Mouse (Mus musculus): Measurements from ENCODE around the gene Chst3.
A peak's percentile ranks its signal among the peaks of the same experiment; 100 is the strongest.
"Not testable (repeated sequence)": the region's sequence is repeated elsewhere in the genome, so short reads cannot be mapped to it uniquely, and the experiment has no call there.

Gene Chst3

GRCm38 (mm10) chr10:60234006-60234405, 14.9 kb upstream of the Chst3 start:
- DNase-seq (ENCODE audit: low spot score in 2 of 2), result peak; percentile 43 to 47

GRCm38 (mm10) chr10:60230321-60231088, 11.4 kb upstream of the Chst3 start:
- peak; percentile 74 to 77 for DNase-seq (ENCODE audit: low spot score in 2 of 2)

GRCm38 (mm10) chr10:60229113-60229512, 10.1 kb upstream of the Chst3 start:
- DNase-seq (ENCODE audit: low spot score in 2 of 2), result no peak

- no peak for DNase-seq (ENCODE audit: low spot score in 2 of 2)
These were observed 8.6 kb upstream of the Chst3 start for GRCm38 (mm10) chr10:60227666-60228065.

GRCm38 (mm10) chr10:60224601-60225000, 5.5 kb upstream of the Chst3 start:
- no peak for DNase-seq (ENCODE audit: low spot score in 2 of 2)

GRCm38 (mm10) chr10:60221571-60222259, 2.7 kb upstream of the Chst3 start:
- not testable (repeated sequence) for DNase-seq (ENCODE audit: low spot score in 2 of 2)

- no peak for DNase-seq (ENCODE audit: low spot score in 2 of 2)
These were observed 1.5 kb upstream of the Chst3 start for GRCm38 (mm10) chr10:60220607-60221006.

GRCm38 (mm10) chr10:60220042-60220523, 1.0 kb upstream of the Chst3 start:
- DNase-seq (ENCODE audit: low spot score in 2 of 2), result peak; percentile 69 to 75

- DNase-seq (ENCODE audit: low spot score in 2 of 2), result peak in 1 of 2 experiments; percentile 33
These were observed 948 bp downstream of the Chst3 start for GRCm38 (mm10) chr10:60218033-60218590.

- peak; percentile 76 for DNase-seq (ENCODE audit: low spot score in 2 of 2)
These were observed 2.5 kb downstream of the Chst3 start for GRCm38 (mm10) chr10:60216331-60217095.

- no peak for DNase-seq (ENCODE audit: low spot score in 2 of 2)
These were observed 3.7 kb downstream of the Chst3 start for GRCm38 (mm10) chr10:60215077-60215960.

- DNase-seq (ENCODE audit: low spot score in 2 of 2), result peak; percentile 41 to 46
These were observed 6.3 kb downstream of the Chst3 start for GRCm38 (mm10) chr10:60212589-60213379.

- DNase-seq (ENCODE audit: low spot score in 2 of 2), result no peak
These were observed 7.5 kb downstream of the Chst3 start for GRCm38 (mm10) chr10:60211501-60212005.

- no peak for DNase-seq (ENCODE audit: low spot score in 2 of 2)
These were observed 8.6 kb downstream of the Chst3 start for GRCm38 (mm10) chr10:60210468-60210867.

GRCm38 (mm10) chr10:60209237-60209636, 9.8 kb downstream of the Chst3 start:
- no peak for DNase-seq (ENCODE audit: low spot score in 2 of 2)

GRCm38 (mm10) chr10:60207166-60207705, 11.8 kb downstream of the Chst3 start:
- no peak for DNase-seq (ENCODE audit: low spot score in 2 of 2)

GRCm38 (mm10) chr10:60205601-60206241, 13.3 kb downstream of the Chst3 start:
- peak; percentile 59 to 69 for DNase-seq (ENCODE audit: low spot score in 2 of 2)

GRCm38 (mm10) chr10:60202785-60203184, 16.3 kb downstream of the Chst3 start:
- DNase-seq (ENCODE audit: low spot score in 2 of 2), result no peak

GRCm38 (mm10) chr10:60200996-60201395, 18.1 kb downstream of the Chst3 start:
- DNase-seq (ENCODE audit: low spot score in 2 of 2), result no peak

Measured in spleen, postnatal 36 days (tissue).